Mouse (Mus musculus): ENCODE measurements at regions not wholly inside any gene's neighbourhood (a gene's known extent, or its start where the extent isn't known, plus 50 kb on each side); places are given as distances from the start of the nearest gene placed in this dataset.
"Not testable (repeated sequence)": the region's sequence is repeated elsewhere in the genome, so short reads cannot be mapped to it uniquely, and the experiment has no call there.

DNA sequence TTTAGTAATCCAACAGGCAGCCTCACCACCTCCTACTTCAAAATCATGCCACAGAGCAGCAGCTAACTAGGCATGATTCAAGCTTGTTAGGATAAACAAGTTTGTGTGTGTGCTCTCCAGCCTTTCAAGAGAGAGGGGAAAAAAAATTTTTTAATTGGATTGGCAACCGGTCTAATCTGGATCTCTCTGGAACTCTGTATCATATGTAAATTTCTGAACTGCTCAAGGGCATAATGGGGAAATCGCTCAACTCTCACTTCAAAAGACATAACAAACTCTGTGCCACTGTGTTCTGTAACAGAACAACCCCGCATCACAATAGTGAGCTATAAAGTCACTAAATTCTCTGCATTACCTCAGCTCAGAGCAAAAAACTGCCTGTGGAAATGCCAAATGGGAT lies 147.9 kb upstream of the Krtap11-1 start:
- no peak for TF ChIP-seq CTCF (IDR thresholded peaks at IDR 0.05; ENCODE audit: low read depth)
- 24% methylated on average over 3 of the region's 3 CpGs for WGBS
- H3K27ac ChIP-seq (ENCODE audit: low read depth, low read length), result no peak overlapping the region
- H3K4me3 ChIP-seq (ENCODE audit: low read depth, low read length), result no peak overlapping the region
- no peak overlapping the region for H3K4me2 ChIP-seq (ENCODE audit: low read depth)
- H3K9me3 ChIP-seq (ENCODE audit: low read length), result no peaks in the 10 kb centered on the region
- DNase-seq (peak; percentile 37), ATAC-seq (peak; percentile 86)
- H3K36me3 ChIP-seq (ENCODE audit: insufficient read depth), result no peaks in the 10 kb centered on the region
- H3K9ac ChIP-seq, result no peak overlapping the region
- H3K4me1 ChIP-seq (ENCODE audit: insufficient read depth), result no peaks in the 10 kb centered on the region
- H3K27me3 ChIP-seq (ENCODE audit: insufficient read depth, low read length), result no peaks in the 10 kb centered on the region

DNA sequence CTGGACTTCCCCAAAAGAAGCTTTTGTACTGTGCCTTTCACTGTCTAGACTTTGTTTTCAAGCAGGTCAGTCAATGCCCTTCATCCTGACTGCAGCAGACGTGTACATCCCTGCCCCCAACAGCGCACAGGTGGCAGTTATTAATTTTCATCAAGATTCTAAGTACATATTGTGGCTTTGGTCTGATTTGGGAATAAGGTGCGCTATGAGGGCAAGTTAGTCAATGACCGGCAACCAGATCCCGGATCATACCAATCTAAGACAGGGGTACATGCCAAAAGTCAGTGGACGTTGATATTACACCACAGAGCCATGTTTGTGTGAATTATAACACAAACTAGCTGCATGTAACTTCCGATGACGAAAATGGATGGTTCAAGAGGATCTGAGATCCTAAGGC lies 144.7 kb upstream of the Krtap11-1 start:
- WGBS, result 86% methylated on average over 8 of the region's 8 CpGs
- H3K27ac ChIP-seq (ENCODE audit: low read depth, low read length); H3K4me1 ChIP-seq (ENCODE audit: insufficient read depth); H3K27me3 ChIP-seq (ENCODE audit: insufficient read depth, low read length); ATAC-seq; DNase-seq; H3K36me3 ChIP-seq (ENCODE audit: insufficient read depth); H3K9ac ChIP-seq; H3K4me2 ChIP-seq (ENCODE audit: low read depth); H3K9me3 ChIP-seq (ENCODE audit: low read length); H3K4me3 ChIP-seq (ENCODE audit: low read depth, low read length): not testable (repeated sequence)

DNA sequence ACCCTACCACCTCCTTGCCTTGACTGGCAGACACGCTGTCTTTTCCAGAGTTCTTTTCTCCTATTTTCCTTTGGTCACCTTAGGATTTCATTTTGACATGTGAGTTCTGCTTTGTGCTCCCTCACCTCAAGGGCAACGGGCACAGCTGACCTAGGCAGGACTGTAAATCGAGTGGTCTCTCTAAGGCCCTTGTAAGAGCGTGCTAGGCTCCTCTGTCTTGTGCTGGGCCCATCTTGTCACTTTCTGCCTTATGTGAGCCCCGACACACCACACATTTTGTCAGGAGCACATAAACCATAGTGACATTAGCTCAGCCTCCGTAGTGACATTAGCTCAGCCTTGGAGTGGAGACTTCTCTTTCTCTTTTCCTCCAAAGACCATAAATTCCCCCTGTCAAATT lies 133.3 kb upstream of the Krtap11-1 start:
- no peak for DNase-seq
- H3K36me3 ChIP-seq (ENCODE audit: insufficient read depth), result no peaks in the 10 kb centered on the region
- 90% methylated on average over 6 of the region's 6 CpGs for WGBS
- no peak overlapping the region for H3K27ac ChIP-seq (ENCODE audit: low read depth, low read length)
- H3K9me3 ChIP-seq (ENCODE audit: low read length), result no peaks in the 10 kb centered on the region
- no peaks in the 10 kb centered on the region for H3K4me1 ChIP-seq (ENCODE audit: insufficient read depth)
- no peak for ATAC-seq
- H3K9ac ChIP-seq, result no peak overlapping the region
- no peak overlapping the region for H3K4me3 ChIP-seq (ENCODE audit: low read depth, low read length)
- no peaks in the 10 kb centered on the region for H3K27me3 ChIP-seq (ENCODE audit: insufficient read depth, low read length)
- no peak overlapping the region for H3K4me2 ChIP-seq (ENCODE audit: low read depth)
- TF ChIP-seq CTCF (IDR thresholded peaks at IDR 0.05; ENCODE audit: low read depth), result no peak

GRCm38 (mm10) chr16:89703158-89703557 lies 132.2 kb upstream of the Krtap11-1 start:
- Histone ChIP-seq H3K27me3 (ENCODE audit: insufficient read depth, low read length) (no peaks in the 10 kb centered on the region), H3K36me3 (ENCODE audit: insufficient read depth) (no peaks in the 10 kb centered on the region), H3K27ac (ENCODE audit: low read depth, low read length) (no peak overlapping the region), H3K9ac (no peak overlapping the region), H3K9me3 (ENCODE audit: low read length) (no peaks in the 10 kb centered on the region), H3K4me1 (ENCODE audit: insufficient read depth) (no peaks in the 10 kb centered on the region), H3K4me3 (ENCODE audit: low read depth, low read length) (no peak overlapping the region), H3K4me2 (ENCODE audit: low read depth) (no peak overlapping the region)
- no peak for DNase-seq
- ATAC-seq, result no peak
- WGBS, result 54% methylated on average over 10 of the region's 10 CpGs
- TF ChIP-seq CTCF (IDR thresholded peaks at IDR 0.05; ENCODE audit: low read depth), result no peak

GRCm38 (mm10) chr16:89702406-89702805 lies 131.4 kb upstream of the Krtap11-1 start:
- ATAC-seq (no peak), DNase-seq (no peak)
- no peaks in the 10 kb centered on the region for H3K4me1 ChIP-seq (ENCODE audit: insufficient read depth)
- no peaks in the 10 kb centered on the region for H3K36me3 ChIP-seq (ENCODE audit: insufficient read depth)
- H3K27ac ChIP-seq (ENCODE audit: low read depth, low read length), result no peak overlapping the region
- H3K9me3 ChIP-seq (ENCODE audit: low read length), result no peaks in the 10 kb centered on the region
- no peaks in the 10 kb centered on the region for H3K27me3 ChIP-seq (ENCODE audit: insufficient read depth, low read length)
- whole genome bisulfite sequencing, result 98% methylated on average over 2 of the region's 2 CpGs
- TF ChIP-seq CTCF (IDR thresholded peaks at IDR 0.05; ENCODE audit: low read depth), result no peak
- no peak overlapping the region for H3K4me2 ChIP-seq (ENCODE audit: low read depth)
- no peak overlapping the region for H3K4me3 ChIP-seq (ENCODE audit: low read depth, low read length)
- H3K9ac ChIP-seq, result no peak overlapping the region

- 89% methylated on average over 8 of the region's 8 CpGs for WGBS
- TF ChIP-seq CTCF (IDR thresholded peaks at IDR 0.05; ENCODE audit: low read depth), result no peak
- ATAC-seq (no peak), DNase-seq (no peak)
- Histone ChIP-seq H3K4me2 (ENCODE audit: low read depth) (no peak overlapping the region), H3K4me1 (ENCODE audit: insufficient read depth) (no peaks in the 10 kb centered on the region), H3K27me3 (ENCODE audit: insufficient read depth, low read length) (no peaks in the 10 kb centered on the region), H3K9ac (no peak overlapping the region), H3K36me3 (ENCODE audit: insufficient read depth) (no peaks in the 10 kb centered on the region), H3K27ac (ENCODE audit: low read depth, low read length) (no peak overlapping the region), H3K4me3 (ENCODE audit: low read depth, low read length) (no peak overlapping the region), H3K9me3 (ENCODE audit: low read length) (no peaks in the 10 kb centered on the region)
These were observed 130.8 kb upstream of the Krtap11-1 start for GRCm38 (mm10) chr16:89701741-89702140.

DNA sequence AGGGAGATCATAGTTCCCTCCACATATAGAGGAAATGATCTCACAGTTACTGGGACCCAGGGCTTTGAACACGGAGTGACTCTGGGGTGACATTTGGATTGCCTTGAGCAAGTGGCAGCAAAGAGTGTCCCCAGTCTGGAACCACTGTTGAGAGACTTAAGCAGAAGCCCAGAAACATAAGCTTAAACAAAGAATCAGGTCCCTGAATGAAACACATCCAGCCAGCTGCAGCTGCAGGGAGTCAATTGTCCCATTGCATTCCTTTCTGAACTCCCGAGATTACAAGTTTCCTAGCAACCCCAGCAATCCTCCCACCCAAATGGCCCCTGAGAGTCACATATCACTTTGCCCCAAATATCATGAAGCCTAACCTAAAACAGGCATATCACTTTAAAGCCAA lies 128.7 kb upstream of the Krtap11-1 start:
- Histone ChIP-seq H3K9me3 (ENCODE audit: low read length) (no peaks in the 10 kb centered on the region), H3K4me2 (ENCODE audit: low read depth) (no peak overlapping the region), H3K4me1 (ENCODE audit: insufficient read depth) (no peaks in the 10 kb centered on the region), H3K9ac (no peak overlapping the region), H3K36me3 (ENCODE audit: insufficient read depth) (no peaks in the 10 kb centered on the region), H3K27me3 (ENCODE audit: insufficient read depth, low read length) (no peaks in the 10 kb centered on the region), H3K4me3 (ENCODE audit: low read depth, low read length) (no peak overlapping the region), H3K27ac (ENCODE audit: low read depth, low read length) (no peak overlapping the region)
- TF ChIP-seq CTCF (IDR thresholded peaks at IDR 0.05; ENCODE audit: low read depth), result no peak
- DNase-seq (no peak), ATAC-seq (peak; percentile 29; the same call in 1 of the 2 replicates)
- 14% methylated on average over 2 of the region's 2 CpGs for WGBS

DNA sequence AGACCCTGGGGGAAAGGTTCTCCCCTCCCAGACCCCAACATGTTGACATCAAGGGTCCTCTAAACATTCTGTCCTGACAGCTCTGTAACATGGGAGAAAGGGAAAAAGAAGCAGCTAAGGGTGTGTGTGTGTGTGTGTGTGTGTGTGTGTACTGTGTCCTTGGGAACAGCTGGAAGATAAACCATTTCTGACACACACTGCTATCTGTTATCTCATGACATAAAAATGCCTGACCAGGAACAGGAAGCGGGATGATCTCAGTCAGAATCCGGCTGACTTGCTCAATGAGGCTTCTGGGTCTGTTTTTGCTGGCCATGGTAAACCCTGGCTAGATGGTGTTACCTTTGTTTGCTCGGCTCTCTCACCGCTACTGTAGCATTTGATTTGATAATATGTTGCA lies 124.8 kb upstream of the Krtap11-1 start:
- no peaks in the 10 kb centered on the region for H3K4me1 ChIP-seq (ENCODE audit: insufficient read depth)
- H3K27ac ChIP-seq (ENCODE audit: low read depth, low read length), result no peak overlapping the region
- H3K36me3 ChIP-seq (ENCODE audit: insufficient read depth), result no peaks in the 10 kb centered on the region
- no peaks in the 10 kb centered on the region for H3K9me3 ChIP-seq (ENCODE audit: low read length)
- no peak overlapping the region for H3K4me2 ChIP-seq (ENCODE audit: low read depth)
- H3K27me3 ChIP-seq (ENCODE audit: insufficient read depth, low read length), result no peaks in the 10 kb centered on the region
- no peak for TF ChIP-seq CTCF (IDR thresholded peaks at IDR 0.05; ENCODE audit: low read depth)
- 81% methylated on average over 4 of the region's 4 CpGs for WGBS
- ATAC-seq, result no peak
- H3K9ac ChIP-seq, result no peak overlapping the region
- no peak for DNase-seq
- no peak overlapping the region for H3K4me3 ChIP-seq (ENCODE audit: low read depth, low read length)
